Mouse (Mus musculus) thymus, adult 2 months (tissue): ENCODE data around the gene Gtf2a2. TPM values are rescaled to one million over a fixed set of nuclear protein-coding genes. Genes with fewer than 3 reads are reported as not detected.
A peak's percentile ranks its signal among the peaks of the same experiment; 100 is the strongest.

ENCODE experiments used
- DNase-seq: peaks from one replicate; pipeline ENCODE4 v3.0.0; 2021
- H3K27ac ChIP-seq: fragments of 200-500 bp; 2 replicates; pipeline ENCODE4 v1.5.1; 2012; ENCODE audit warnings: low read length, control low read depth; ENCODE audit not compliant: control insufficient read depth, insufficient read depth
- H3K27me3 ChIP-seq: fragments of 200-500 bp; 2 replicates; pipeline ENCODE4 v1.6.1; 2012; ENCODE audit warnings: mild to moderate bottlenecking, low read length, moderate library complexity, mixed read lengths; ENCODE audit not compliant: control insufficient read depth, insufficient read depth
- H3K36me3 ChIP-seq: fragments of 200-500 bp; 2 replicates; pipeline ENCODE4 v1.6.1; 2012; ENCODE audit warnings: mild to moderate bottlenecking, low read length, moderate library complexity; ENCODE audit not compliant: control insufficient read depth, insufficient read depth
- H3K4me1 ChIP-seq: fragments of 200-500 bp; replicated peaks from 2 replicates; pipeline ENCODE4 v1.6.1; 2012; ENCODE audit warnings: low read length; ENCODE audit not compliant: control insufficient read depth, insufficient read depth
- H3K4me3 ChIP-seq: fragments of 200-500 bp; 2 replicates; pipeline ENCODE4 v1.5.1; 2012; ENCODE audit warnings: mild to moderate bottlenecking, low read length, control low read depth, moderate library complexity; ENCODE audit not compliant: control insufficient read depth, insufficient read depth
- CTCF ChIP-seq: fragments of 200-500 bp; IDR thresholded peaks from 2 replicates; pipeline ENCODE4 v1.5.1; 2012; ENCODE audit warnings: mild to moderate bottlenecking, control low read depth, low read length, moderate library complexity, borderline replicate concordance; ENCODE audit not compliant: control insufficient read depth, poor library complexity, insufficient read depth; ENCODE audit errors: extremely low read depth
- POLR2A ChIP-seq: fragments of 200-500 bp; IDR thresholded peaks from 2 replicates; pipeline ENCODE4 v1.6.1; 2012; ENCODE audit warnings: mild to moderate bottlenecking, low read length, control low read depth, moderate library complexity; ENCODE audit not compliant: control insufficient read depth, poor library complexity, insufficient read depth; ENCODE audit errors: extremely low read depth
- WGBS: fragments of 180-500 bp; shearing (Covaris S2); methylation state at CpG from one replicate; pipeline ENCODE4 v1.1.7; 2018; 5-methylcytosine and 5-hydroxymethylcytosine counted together
- polyA plus RNA-seq: library from polyadenylated mRNA; depleted of rRNA; stranded (reverse); fragments of >200 nt; gene quantifications from 2 replicates; pipeline ENCODE4 v1.2.3, GENCODE M21; 2012; rRNA removed

Gtf2a2 gene
- polyA plus RNA-seq, 1 experiment, result 48.1 TPM

DNA sequence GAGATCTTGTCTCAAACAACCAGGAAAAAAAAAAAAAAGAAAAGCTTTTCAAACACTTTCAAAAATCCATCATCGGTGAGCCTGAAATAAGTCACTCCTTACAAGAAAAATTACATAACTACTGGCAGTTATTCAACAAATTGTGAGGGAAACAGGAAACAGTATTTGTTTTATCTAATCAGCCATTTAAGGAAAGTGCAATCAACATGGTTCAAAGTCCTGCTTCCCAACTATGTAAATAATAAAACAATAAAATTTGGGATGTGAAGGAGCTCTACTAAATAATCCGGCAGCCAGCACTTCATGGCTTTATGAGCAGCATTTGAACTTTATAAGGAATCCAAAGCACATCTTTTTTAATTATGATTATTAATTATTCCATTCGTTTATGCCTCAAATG, 49.7 kb downstream of the Gtf2a2 start:
- no peak for DNase-seq
- H3K36me3 ChIP-seq, result no peaks in the 10 kb centered on the region
- no peak overlapping the region for H3K27ac ChIP-seq
- no peak overlapping the region for H3K4me3 ChIP-seq
- 83% methylated on average over 3 of the region's 3 CpGs for WGBS
- no peaks in the 10 kb centered on the region for H3K27me3 ChIP-seq
- no peak for TF ChIP-seq CTCF
- no peak for TF ChIP-seq POLR2A
- no peaks in the 10 kb centered on the region for H3K4me1 ChIP-seq

DNA sequence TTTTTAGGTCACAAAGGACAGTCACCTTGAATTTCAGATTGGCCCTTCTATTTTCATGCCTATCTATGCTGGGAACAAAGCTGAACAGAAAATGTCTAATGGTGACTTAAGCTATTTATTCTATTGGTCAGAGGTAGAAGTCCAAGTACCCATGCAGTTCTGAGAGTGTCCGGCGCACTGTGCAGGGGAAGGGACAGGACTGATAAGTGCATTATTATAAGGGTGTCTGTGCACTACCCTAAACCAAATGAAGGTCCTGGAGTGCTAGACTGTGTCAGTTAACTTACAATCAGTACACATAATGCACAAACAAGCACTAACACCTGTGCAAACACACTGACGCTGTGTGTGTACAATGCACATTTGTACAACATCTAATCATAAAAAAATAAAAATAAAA, 55.1 kb downstream of the Gtf2a2 start:
- no peaks in the 10 kb centered on the region for H3K27me3 ChIP-seq
- no peak for DNase-seq
- H3K4me3 ChIP-seq, result no peak overlapping the region
- H3K4me1 ChIP-seq, result peaks cover 6% of the 10 kb centered on the region
- H3K27ac ChIP-seq, result no peak overlapping the region
- 98% methylated on average over 3 of the region's 3 CpGs for WGBS
- no peaks in the 10 kb centered on the region for H3K36me3 ChIP-seq
- TF ChIP-seq POLR2A, result no peak
- no peak for TF ChIP-seq CTCF

DNA sequence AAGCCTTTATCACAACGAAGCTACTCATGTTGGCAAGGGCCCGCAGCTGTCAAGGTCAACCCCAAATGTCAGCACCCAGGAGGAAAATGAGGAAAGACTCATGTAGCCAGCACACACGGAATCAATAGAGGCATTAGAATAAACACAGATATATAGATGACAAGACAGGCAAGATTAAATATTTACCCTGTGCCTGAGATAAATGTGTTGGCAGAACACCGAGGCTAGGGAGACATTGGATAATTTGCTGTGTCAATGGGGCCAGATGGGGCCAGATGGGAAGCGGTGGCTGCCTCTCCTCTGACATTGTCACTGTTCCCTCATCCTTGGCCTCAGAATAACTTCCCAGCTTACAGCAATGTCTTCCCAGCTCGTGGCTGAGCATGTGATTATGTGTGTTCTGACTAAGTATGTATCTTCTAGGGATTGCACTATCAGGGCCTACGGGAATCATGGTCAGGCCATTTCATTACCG, 57.6 kb downstream of the Gtf2a2 start:
- TF ChIP-seq CTCF (no peak), POLR2A (no peak)
- no peaks in the 10 kb centered on the region for H3K27me3 ChIP-seq
- no peak overlapping the region for H3K27ac ChIP-seq
- peaks cover 12% of the 10 kb centered on the region for H3K4me1 ChIP-seq
- DNase-seq, result no peak
- H3K4me3 ChIP-seq, result no peak overlapping the region
- 93% methylated on average over 8 of the region's 8 CpGs for WGBS
- H3K36me3 ChIP-seq, result no peaks in the 10 kb centered on the region

DNA sequence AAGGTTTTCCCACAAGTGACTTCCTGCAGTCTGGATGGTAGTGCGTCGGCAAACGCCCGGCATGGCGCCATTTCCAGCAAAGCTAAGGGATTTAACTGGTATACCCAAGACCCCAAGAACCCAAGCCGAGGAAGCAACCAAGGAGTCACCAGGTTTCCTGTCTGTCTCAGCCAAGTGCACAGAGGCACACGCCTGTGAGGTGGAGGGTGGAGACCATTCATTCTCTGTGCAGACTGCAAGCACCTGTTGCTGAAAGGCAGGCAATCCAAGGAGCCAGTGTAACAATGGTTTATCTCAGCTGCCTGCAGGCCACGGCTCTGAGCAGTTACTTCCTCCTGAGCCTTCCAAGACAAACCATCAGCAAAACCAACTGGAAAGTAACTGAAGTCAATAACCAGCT, 60.0 kb downstream of the Gtf2a2 start:
- Histone ChIP-seq H3K27ac (peak overlapping the region; percentile 61; the same call in 1 of the 2 replicates), H3K27me3 (no peaks in the 10 kb centered on the region), H3K36me3 (no peaks in the 10 kb centered on the region), H3K4me3 (no peak overlapping the region), H3K4me1 (peaks cover 12% of the 10 kb centered on the region)
- 58% methylated on average over 8 of the region's 8 CpGs for WGBS
- no peak for TF ChIP-seq POLR2A
- TF ChIP-seq CTCF, result no peak
- peak; percentile 55 for DNase-seq

Other genes starting within 250 kb of the Gtf2a2 start
- 37.6 and 47.0 TPM in 2 replicates for gene Bnip2, start 23.1 kb upstream of the Gtf2a2 start, polyA plus RNA-seq
- gene Gcnt3, start 25.5 kb downstream of the Gtf2a2 start, polyA plus RNA-seq, result 0.04 TPM in 1 of 2 replicates, not detected in the other
- 0.20 and 0.43 TPM in 2 replicates for gene Fam81a, start 130.0 kb downstream of the Gtf2a2 start, polyA plus RNA-seq
- 3.6 and 3.7 TPM in 2 replicates for gene Myo1e, start 194.8 kb downstream of the Gtf2a2 start, polyA plus RNA-seq